Mouse (Mus musculus): ENCODE measurements around the gene Wapl. TPM values are rescaled to one million over a fixed set of nuclear protein-coding genes. Genes with fewer than 3 reads are reported as not detected.

Gene Wapl
- total RNA-seq, 1 experiment, result 82.9 TPM

DNA sequence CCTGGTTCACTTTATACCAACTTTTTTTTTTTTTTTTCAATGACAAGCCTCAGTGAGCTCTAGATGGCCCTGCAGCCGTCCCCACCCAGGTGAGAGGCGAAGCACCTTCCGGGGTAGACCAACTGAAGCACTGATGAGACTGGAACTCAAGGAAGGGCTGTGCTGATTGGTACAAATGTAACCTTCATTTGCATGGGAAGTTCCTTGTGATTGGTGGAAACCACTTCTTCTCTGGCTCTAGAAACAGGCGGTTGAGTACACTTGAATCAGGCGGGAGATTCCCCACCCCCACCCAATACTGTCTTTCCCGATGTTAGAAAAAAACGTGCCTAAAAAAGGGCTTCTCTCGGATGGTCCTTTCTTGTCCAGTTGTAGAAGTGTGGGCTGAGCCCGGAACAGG lies 91.2 kb downstream of the Wapl start:
- Histone ChIP-seq H3K4me3 (ENCODE audit: insufficient read depth in 1 of 2, low read depth in 1 of 2, low read length in 2 of 2, poor library complexity in 1 of 2, severe bottlenecking in 1 of 2) (no peak overlapping the region), H3K27ac (ENCODE audit: insufficient read depth, low read depth, low read length, poor library complexity, severe bottlenecking) (no peak overlapping the region), H3K36me3 (ENCODE audit: control insufficient read depth, insufficient read depth, low read length, poor library complexity, severe bottlenecking) (no peaks in the 10 kb centered on the region), H3K4me1 (ENCODE audit: control insufficient read depth in 2 of 2, insufficient read depth in 2 of 2, low read length in 2 of 2, poor library complexity in 1 of 2) (peaks cover 0 to 8% of the 10 kb centered on the region in 2 experiments; a peak in 1 of 4 replicates), H3K9me3 (ENCODE audit: control insufficient read depth, insufficient read depth, low read depth, low read length) (no peaks in the 10 kb centered on the region), H3K9ac (ENCODE audit: insufficient read depth, low read depth, low read length, poor library complexity, severe bottlenecking) (no peak overlapping the region)
- TF ChIP-seq MAFK (IDR thresholded peaks at IDR 0.05; ENCODE audit: insufficient read depth, low read depth, low read length) (no peak), ZNF384 (IDR thresholded peaks at IDR 0.05; ENCODE audit: low read depth, low read length) (no peak)
- no peak for DNase-seq (ENCODE audit: low read depth, low spot score)
- in situ Hi-C loops (cut with MboI; ENCODE audit: low sequenced_read_pairs in 2 of 2, unreplicated experiment in 2 of 2), result no loop called here

DNA sequence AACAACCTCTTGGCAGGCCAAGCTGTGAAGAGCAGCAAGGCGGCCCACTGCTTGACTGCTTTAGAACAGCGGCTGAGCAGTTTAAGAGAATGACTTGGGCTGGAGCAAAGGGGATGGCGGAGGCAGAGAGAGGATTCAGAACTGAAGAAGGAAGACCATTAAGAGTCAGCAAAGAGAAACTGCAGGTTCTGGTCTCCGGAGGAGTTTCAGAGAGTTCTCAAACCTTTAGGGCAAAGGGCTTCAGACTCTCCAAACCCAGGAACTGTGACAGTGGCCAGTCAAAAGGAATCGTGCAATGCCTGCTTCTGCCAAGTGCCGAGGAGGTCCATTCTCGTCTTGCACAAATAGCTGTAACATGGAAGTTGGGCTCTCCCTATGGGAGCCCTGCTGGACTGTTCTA lies 91.7 kb downstream of the Wapl start:
- Histone ChIP-seq H3K4me1 (ENCODE audit: control insufficient read depth in 2 of 2, insufficient read depth in 2 of 2, low read length in 2 of 2, poor library complexity in 1 of 2) (peaks cover 3 to 13% of the 10 kb centered on the region in 2 experiments; a peak in 1 of 4 replicates), H3K9me3 (ENCODE audit: control insufficient read depth, insufficient read depth, low read depth, low read length) (no peaks in the 10 kb centered on the region), H3K36me3 (ENCODE audit: control insufficient read depth, insufficient read depth, low read length, poor library complexity, severe bottlenecking) (no peaks in the 10 kb centered on the region), H3K4me3 (ENCODE audit: insufficient read depth in 1 of 2, low read depth in 1 of 2, low read length in 2 of 2, poor library complexity in 1 of 2, severe bottlenecking in 1 of 2) (no peak overlapping the region), H3K27ac (ENCODE audit: insufficient read depth, low read depth, low read length, poor library complexity, severe bottlenecking) (no peak overlapping the region), H3K9ac (ENCODE audit: insufficient read depth, low read depth, low read length, poor library complexity, severe bottlenecking) (no peak overlapping the region)
- TF ChIP-seq MAFK (IDR thresholded peaks at IDR 0.05; ENCODE audit: insufficient read depth, low read depth, low read length) (no peak), CHD2 (IDR thresholded peaks at IDR 0.05; ENCODE audit: low read depth, low read length) (no peak), ZNF384 (IDR thresholded peaks at IDR 0.05; ENCODE audit: low read depth, low read length) (no peak), ZC3H11A (IDR thresholded peaks at IDR 0.05; ENCODE audit: borderline replicate concordance, low read depth, low read length) (no peak), HCFC1 (IDR thresholded peaks at IDR 0.05; ENCODE audit: borderline replicate concordance, insufficient read depth, low read length) (no peak)
- no peak for DNase-seq (ENCODE audit: low read depth, low spot score)
- in situ Hi-C loops (cut with MboI; ENCODE audit: low sequenced_read_pairs in 2 of 2, unreplicated experiment in 2 of 2), result no loop called here

DNA sequence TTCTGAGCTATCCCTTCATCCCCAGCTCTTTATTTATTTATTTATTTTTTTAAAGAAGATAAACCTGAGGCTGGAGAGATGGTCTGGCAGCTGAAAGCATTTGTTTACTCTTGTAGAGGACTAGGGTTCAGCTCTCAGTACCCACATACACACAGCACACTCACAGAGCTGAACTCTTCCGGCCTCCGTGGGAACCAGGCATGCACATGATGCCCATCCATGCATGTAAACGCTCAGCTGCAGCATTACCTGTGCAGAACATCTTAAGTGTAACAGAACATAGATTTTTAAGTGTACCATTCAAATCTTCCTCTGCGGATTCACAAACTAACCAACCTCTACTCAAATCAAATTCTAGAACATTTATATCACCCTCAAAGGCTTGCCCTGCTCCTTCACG lies 92.5 kb downstream of the Wapl start:
- Histone ChIP-seq H3K4me1 (ENCODE audit: control insufficient read depth in 2 of 2, insufficient read depth in 2 of 2, low read length in 2 of 2, poor library complexity in 1 of 2) (peaks cover 5 to 13% of the 10 kb centered on the region in 2 experiments; a peak in 2 of 4 replicates), H3K9ac (ENCODE audit: insufficient read depth, low read depth, low read length, poor library complexity, severe bottlenecking) (no peak overlapping the region), H3K9me3 (ENCODE audit: control insufficient read depth, insufficient read depth, low read depth, low read length) (no peaks in the 10 kb centered on the region), H3K36me3 (ENCODE audit: control insufficient read depth, insufficient read depth, low read length, poor library complexity, severe bottlenecking) (no peaks in the 10 kb centered on the region), H3K4me3 (ENCODE audit: insufficient read depth in 1 of 2, low read depth in 1 of 2, low read length in 2 of 2, poor library complexity in 1 of 2, severe bottlenecking in 1 of 2) (no peak overlapping the region), H3K27ac (ENCODE audit: insufficient read depth, low read depth, low read length, poor library complexity, severe bottlenecking) (no peak overlapping the region)
- no peak for DNase-seq (ENCODE audit: low read depth, low spot score)
- in situ Hi-C loops (cut with MboI; ENCODE audit: low sequenced_read_pairs in 2 of 2, unreplicated experiment in 2 of 2), result no loop called here
- TF ChIP-seq ZNF384 (IDR thresholded peaks at IDR 0.05; ENCODE audit: low read depth, low read length), result no peak
- TF ChIP-seq HCFC1 (IDR thresholded peaks at IDR 0.05; ENCODE audit: borderline replicate concordance, insufficient read depth, low read length), result no peak
- TF ChIP-seq CHD2 (IDR thresholded peaks at IDR 0.05; ENCODE audit: low read depth, low read length), result no peak
- no peak for TF ChIP-seq MAFK (IDR thresholded peaks at IDR 0.05; ENCODE audit: insufficient read depth, low read depth, low read length)
- TF ChIP-seq ZC3H11A (IDR thresholded peaks at IDR 0.05; ENCODE audit: borderline replicate concordance, low read depth, low read length), result no peak

DNA sequence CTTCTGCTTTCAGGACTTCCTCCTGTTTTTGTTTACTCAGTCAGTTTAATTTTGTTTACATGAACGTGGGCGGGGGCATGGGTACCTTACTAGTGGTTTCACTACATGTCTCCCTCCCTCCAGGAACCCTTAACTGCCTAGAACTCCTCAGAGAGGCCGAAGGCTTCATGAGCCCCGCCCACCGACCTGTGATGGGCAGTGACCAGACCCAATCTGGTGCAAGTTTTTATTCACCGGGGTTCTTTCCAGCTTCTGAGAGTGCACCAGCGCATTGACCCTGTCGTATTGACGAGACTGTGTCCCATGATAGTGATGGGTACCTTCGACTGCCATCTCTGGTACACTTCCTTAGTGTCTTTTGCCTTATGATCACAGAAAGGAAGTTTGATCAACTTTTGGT lies 94.6 kb downstream of the Wapl start:
- DNase-seq (ENCODE audit: low read depth, low spot score), result peak; percentile 77
- no peak overlapping the region for H3K27ac ChIP-seq (ENCODE audit: insufficient read depth, low read depth, low read length, poor library complexity, severe bottlenecking)
- no peaks in the 10 kb centered on the region for H3K9me3 ChIP-seq (ENCODE audit: control insufficient read depth, insufficient read depth, low read depth, low read length)
- H3K9ac ChIP-seq (ENCODE audit: insufficient read depth, low read depth, low read length, poor library complexity, severe bottlenecking), result no peak overlapping the region
- H3K4me1 ChIP-seq (ENCODE audit: control insufficient read depth in 2 of 2, insufficient read depth in 2 of 2, low read length in 2 of 2, poor library complexity in 1 of 2), result peaks cover 12 to 17% of the 10 kb centered on the region in 2 experiments
- peak overlapping the region; percentile 24 to 76; a peak in 3 of 4 replicates for H3K4me3 ChIP-seq (ENCODE audit: insufficient read depth in 1 of 2, low read depth in 1 of 2, low read length in 2 of 2, poor library complexity in 1 of 2, severe bottlenecking in 1 of 2)
- TF ChIP-seq ZC3H11A (IDR thresholded peaks at IDR 0.05; ENCODE audit: borderline replicate concordance, low read depth, low read length), result no peak
- TF ChIP-seq CHD2 (IDR thresholded peaks at IDR 0.05; ENCODE audit: low read depth, low read length), result peak; percentile 49; the same call in 1 of the 2 replicates
- H3K36me3 ChIP-seq (ENCODE audit: control insufficient read depth, insufficient read depth, low read length, poor library complexity, severe bottlenecking), result no peaks in the 10 kb centered on the region
- in situ Hi-C loops (cut with MboI; ENCODE audit: low sequenced_read_pairs in 2 of 2, unreplicated experiment in 2 of 2), result no loop called here

DNA sequence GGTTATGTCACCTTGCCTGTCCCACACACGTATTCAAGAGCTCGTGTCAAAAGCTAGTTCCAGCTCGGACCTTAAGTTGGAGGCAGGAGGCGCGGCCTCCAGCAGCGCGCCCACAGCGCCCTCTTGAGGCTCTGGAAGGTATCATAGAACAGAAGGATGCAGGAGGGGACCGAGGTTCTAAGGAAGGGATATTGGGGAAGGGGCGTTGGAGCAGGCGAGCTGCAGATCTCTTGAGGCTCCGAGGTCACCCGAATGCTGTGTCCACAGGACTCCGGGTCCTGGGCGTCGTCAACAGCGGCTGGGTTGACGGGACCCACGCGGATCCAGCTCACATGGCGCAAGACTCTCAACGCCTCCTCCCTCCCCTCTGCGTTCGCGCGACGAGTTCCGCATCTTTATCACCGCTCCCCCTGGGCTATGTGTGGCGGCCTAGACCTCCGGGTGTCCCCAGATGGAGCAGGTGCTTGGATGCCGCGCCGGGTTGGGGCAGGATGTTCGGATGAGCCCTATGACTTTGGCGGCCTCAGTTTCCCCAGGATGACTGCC lies 95.4 kb downstream of the Wapl start:
- Histone ChIP-seq H3K4me3 (ENCODE audit: insufficient read depth in 1 of 2, low read depth in 1 of 2, low read length in 2 of 2, poor library complexity in 1 of 2, severe bottlenecking in 1 of 2) (peak overlapping the region; percentile 76 to 77), H3K9me3 (ENCODE audit: control insufficient read depth, insufficient read depth, low read depth, low read length) (no peaks in the 10 kb centered on the region), H3K36me3 (ENCODE audit: control insufficient read depth, insufficient read depth, low read length, poor library complexity, severe bottlenecking) (no peaks in the 10 kb centered on the region), H3K4me1 (ENCODE audit: control insufficient read depth in 2 of 2, insufficient read depth in 2 of 2, low read length in 2 of 2, poor library complexity in 1 of 2) (peaks cover 12 to 20% of the 10 kb centered on the region in 2 experiments), H3K27ac (ENCODE audit: insufficient read depth, low read depth, low read length, poor library complexity, severe bottlenecking) (0 out of 2 replicates have a peak overlapping the region, but pooled peaks have one; percentile 6), H3K9ac (ENCODE audit: insufficient read depth, low read depth, low read length, poor library complexity, severe bottlenecking) (peak overlapping the region; percentile 88)
- TF ChIP-seq ZC3H11A (IDR thresholded peaks at IDR 0.05; ENCODE audit: borderline replicate concordance, low read depth, low read length) (no peak), ZNF384 (IDR thresholded peaks at IDR 0.05; ENCODE audit: low read depth, low read length) (no peak), HCFC1 (IDR thresholded peaks at IDR 0.05; ENCODE audit: borderline replicate concordance, insufficient read depth, low read length) (no peak), MAFK (IDR thresholded peaks at IDR 0.05; ENCODE audit: insufficient read depth, low read depth, low read length) (no peak), CHD2 (IDR thresholded peaks at IDR 0.05; ENCODE audit: low read depth, low read length) (no peak)
- DNase-seq (ENCODE audit: low read depth, low spot score), result peak; percentile 87
- in situ Hi-C loops (cut with MboI; ENCODE audit: low sequenced_read_pairs in 2 of 2, unreplicated experiment in 2 of 2), result no loop called here

All from ES-E14 (cell line).